Mouse (Mus musculus): Measurements from ENCODE around the gene 4933415F23Rik. TPM values are rescaled to one million over a fixed set of nuclear protein-coding genes. Genes with fewer than 3 reads are reported as not detected.

The 4933415F23Rik gene
- polyA plus RNA-seq, 1 experiment from 2014 or later, result not detected

DNA sequence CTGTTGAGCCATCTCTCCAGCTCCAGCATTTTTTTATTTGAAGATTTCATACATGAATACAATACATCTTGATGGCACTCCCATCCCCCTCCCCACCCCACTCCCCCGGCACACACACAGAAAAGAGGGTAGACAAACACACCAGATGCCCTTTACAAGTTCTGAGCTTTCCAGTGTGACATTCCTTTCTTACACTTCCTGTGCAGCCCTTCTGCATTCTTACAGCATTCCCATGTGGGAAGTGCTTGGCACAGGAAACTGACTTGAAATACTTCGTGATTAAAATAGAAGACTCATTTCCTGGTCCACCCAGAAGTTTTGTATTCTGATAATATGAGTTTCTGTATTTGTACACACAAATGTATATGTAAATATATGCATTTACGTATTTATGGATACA is 15.4 kb upstream of the 4933415F23Rik start:
- H3K4me3 ChIP-seq (ENCODE audit: control insufficient read depth in 1 of 2, insufficient read depth in 1 of 2, low read depth in 1 of 2, low read length in 2 of 2), result no peak overlapping the region
- H3K27me3 ChIP-seq (ENCODE audit: control insufficient read depth, insufficient read depth, low read length), result no peaks in the 10 kb centered on the region
- H3K4me2 ChIP-seq (ENCODE audit: low read length), result no peak overlapping the region
- H3K36me3 ChIP-seq (ENCODE audit: control insufficient read depth, insufficient read depth, low read length), result no peaks in the 10 kb centered on the region
- H3K4me1 ChIP-seq (ENCODE audit: control insufficient read depth in 2 of 2, insufficient read depth in 2 of 2, low read length in 2 of 2), result peaks cover 16 to 45% of the 10 kb centered on the region in 2 experiments
- no peak for ATAC-seq (ENCODE audit: insufficient number of reproducible peaks, insufficient read depth, low FRiP score, low read depth)
- H3K9me3 ChIP-seq (ENCODE audit: control insufficient read depth, low read length), result no peaks in the 10 kb centered on the region
- WGBS, result 33% methylated on average over 3 of the region's 3 CpGs
- no peak overlapping the region for H3K9ac ChIP-seq (ENCODE audit: low read length)
- H3K27ac ChIP-seq (replicated peaks in 1 of 2; ENCODE audit: control insufficient read depth in 1 of 2, insufficient read depth in 1 of 2, low read depth in 2 of 2, low read length in 2 of 2), result peak overlapping the region; percentile 62 to 64; a peak in 3 of 4 replicates

DNA sequence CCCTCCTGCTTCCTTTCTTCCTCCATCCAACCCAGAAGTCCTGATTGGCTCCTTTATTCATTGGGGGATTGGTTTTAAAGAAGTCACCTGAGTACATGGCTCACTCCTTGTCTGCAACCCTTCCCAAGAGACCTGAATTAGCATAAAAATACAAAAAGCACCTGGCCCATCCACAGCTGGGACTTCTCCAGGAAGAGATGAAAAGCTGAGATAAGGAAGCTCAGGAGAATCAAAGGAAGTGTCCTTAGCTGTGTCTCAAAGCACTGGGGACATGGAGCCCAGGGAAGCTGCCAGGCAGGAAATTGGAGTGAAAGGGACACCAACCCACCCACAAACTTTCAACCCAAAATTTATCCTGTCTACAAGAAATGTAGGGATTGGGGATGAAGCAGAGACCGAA is 7.1 kb upstream of the 4933415F23Rik start:
- H3K4me3 ChIP-seq (ENCODE audit: control insufficient read depth in 1 of 2, insufficient read depth in 1 of 2, low read depth in 1 of 2, low read length in 2 of 2), result no peak overlapping the region
- H3K27me3 ChIP-seq (ENCODE audit: control insufficient read depth, insufficient read depth, low read length), result no peaks in the 10 kb centered on the region
- no peaks in the 10 kb centered on the region for H3K36me3 ChIP-seq (ENCODE audit: control insufficient read depth, insufficient read depth, low read length)
- H3K27ac ChIP-seq (replicated peaks in 1 of 2; ENCODE audit: control insufficient read depth in 1 of 2, insufficient read depth in 1 of 2, low read depth in 2 of 2, low read length in 2 of 2), result no peak overlapping the region
- no peak overlapping the region for H3K9ac ChIP-seq (ENCODE audit: low read length)
- WGBS, result 88% methylated on average over 1 of the region's 1 CpGs
- no peaks in the 10 kb centered on the region for H3K9me3 ChIP-seq (ENCODE audit: control insufficient read depth, low read length)
- ATAC-seq (ENCODE audit: insufficient number of reproducible peaks, insufficient read depth, low FRiP score, low read depth), result no peak
- H3K4me2 ChIP-seq (ENCODE audit: low read length), result no peak overlapping the region
- H3K4me1 ChIP-seq (ENCODE audit: control insufficient read depth in 2 of 2, insufficient read depth in 2 of 2, low read length in 2 of 2), result peaks cover 7 to 19% of the 10 kb centered on the region in 2 experiments

DNA sequence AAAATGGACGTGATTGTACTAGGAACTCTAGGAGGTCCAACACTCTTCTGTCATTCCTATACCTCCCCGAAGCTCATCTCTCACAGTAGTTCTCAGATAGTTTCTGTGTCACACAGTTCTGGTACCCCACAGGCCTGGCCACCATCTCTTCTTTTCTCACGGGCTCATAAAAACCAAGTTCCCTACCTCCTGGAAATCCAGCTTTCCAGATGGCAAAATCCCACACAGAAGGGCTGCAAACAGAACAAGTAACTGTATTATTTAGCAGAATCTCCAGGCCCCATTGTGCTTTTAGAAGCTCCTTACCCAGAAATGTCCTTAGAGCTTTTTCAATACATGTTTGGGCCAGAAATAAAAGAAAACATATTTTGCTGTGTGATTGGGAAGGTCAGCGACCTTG is 828 bp upstream of the 4933415F23Rik start:
- H3K27ac ChIP-seq (replicated peaks in 1 of 2; ENCODE audit: control insufficient read depth in 1 of 2, insufficient read depth in 1 of 2, low read depth in 2 of 2, low read length in 2 of 2), result no peak overlapping the region
- no peak overlapping the region for H3K9ac ChIP-seq (ENCODE audit: low read length)
- no peak overlapping the region for H3K4me2 ChIP-seq (ENCODE audit: low read length)
- H3K27me3 ChIP-seq (ENCODE audit: control insufficient read depth, insufficient read depth, low read length), result no peaks in the 10 kb centered on the region
- 78% methylated on average over 4 of the region's 4 CpGs for WGBS
- no peak overlapping the region for H3K4me3 ChIP-seq (ENCODE audit: control insufficient read depth in 1 of 2, insufficient read depth in 1 of 2, low read depth in 1 of 2, low read length in 2 of 2)
- ATAC-seq (ENCODE audit: insufficient number of reproducible peaks, insufficient read depth, low FRiP score, low read depth), result no peak
- no peaks in the 10 kb centered on the region for H3K4me1 ChIP-seq (ENCODE audit: control insufficient read depth in 2 of 2, insufficient read depth in 2 of 2, low read length in 2 of 2)
- no peaks in the 10 kb centered on the region for H3K36me3 ChIP-seq (ENCODE audit: control insufficient read depth, insufficient read depth, low read length)
- no peaks in the 10 kb centered on the region for H3K9me3 ChIP-seq (ENCODE audit: control insufficient read depth, low read length)

DNA sequence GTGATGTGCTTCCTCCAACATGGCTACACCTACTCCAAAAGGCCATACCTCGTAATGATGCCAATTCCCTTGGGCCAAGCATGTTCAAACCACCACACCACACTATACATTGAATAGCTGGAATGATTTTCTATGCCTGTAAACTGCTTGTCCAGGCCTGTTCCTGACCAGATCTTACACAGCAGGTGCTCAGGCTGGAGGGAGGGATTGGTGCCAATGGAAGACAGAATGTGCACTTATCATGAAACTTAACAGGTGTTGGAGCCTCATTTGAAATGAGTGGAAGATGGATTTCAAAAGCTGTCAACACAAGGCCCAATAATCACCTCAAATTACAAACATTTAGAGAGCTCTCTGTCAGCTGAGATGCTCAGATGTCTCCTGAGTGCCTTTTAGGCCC is 2.3 kb downstream of the 4933415F23Rik start:
- no peak overlapping the region for H3K27ac ChIP-seq (replicated peaks in 1 of 2; ENCODE audit: control insufficient read depth in 1 of 2, insufficient read depth in 1 of 2, low read depth in 2 of 2, low read length in 2 of 2)
- no peak for ATAC-seq (ENCODE audit: insufficient number of reproducible peaks, insufficient read depth, low FRiP score, low read depth)
- H3K4me2 ChIP-seq (ENCODE audit: low read length), result no peak overlapping the region
- no peak overlapping the region for H3K4me3 ChIP-seq (ENCODE audit: control insufficient read depth in 1 of 2, insufficient read depth in 1 of 2, low read depth in 1 of 2, low read length in 2 of 2)
- no peaks in the 10 kb centered on the region for H3K9me3 ChIP-seq (ENCODE audit: control insufficient read depth, low read length)
- WGBS, result 60% methylated on average over 1 of the region's 1 CpGs
- H3K4me1 ChIP-seq (ENCODE audit: control insufficient read depth in 2 of 2, insufficient read depth in 2 of 2, low read length in 2 of 2), result no peaks in the 10 kb centered on the region
- no peaks in the 10 kb centered on the region for H3K27me3 ChIP-seq (ENCODE audit: control insufficient read depth, insufficient read depth, low read length)
- no peaks in the 10 kb centered on the region for H3K36me3 ChIP-seq (ENCODE audit: control insufficient read depth, insufficient read depth, low read length)
- no peak overlapping the region for H3K9ac ChIP-seq (ENCODE audit: low read length)

DNA sequence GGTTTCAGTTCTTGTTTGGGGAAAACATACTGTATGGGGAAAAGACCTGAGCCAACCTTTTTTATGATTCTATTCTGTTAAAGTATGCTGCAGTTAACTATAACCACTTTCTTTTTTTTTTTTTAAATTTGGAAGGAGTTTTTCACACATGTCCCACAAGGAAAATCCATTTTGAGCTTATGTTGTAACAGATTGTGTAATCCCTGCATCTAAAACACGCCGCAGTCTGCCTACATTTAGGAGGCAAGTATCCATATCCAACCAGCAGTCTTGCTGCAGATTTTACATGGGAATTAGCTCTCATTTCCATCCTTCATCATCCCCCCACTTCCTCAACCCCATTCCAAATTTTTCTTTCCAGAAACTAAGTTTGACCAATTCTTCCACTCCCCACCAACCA is 3.6 kb downstream of the 4933415F23Rik start:
- Histone ChIP-seq H3K4me3 (ENCODE audit: control insufficient read depth in 1 of 2, insufficient read depth in 1 of 2, low read depth in 1 of 2, low read length in 2 of 2) (no peak overlapping the region), H3K36me3 (ENCODE audit: control insufficient read depth, insufficient read depth, low read length) (no peaks in the 10 kb centered on the region), H3K27me3 (ENCODE audit: control insufficient read depth, insufficient read depth, low read length) (no peaks in the 10 kb centered on the region), H3K27ac (replicated peaks in 1 of 2; ENCODE audit: control insufficient read depth in 1 of 2, insufficient read depth in 1 of 2, low read depth in 2 of 2, low read length in 2 of 2) (no peak overlapping the region), H3K4me2 (ENCODE audit: low read length) (no peak overlapping the region), H3K4me1 (ENCODE audit: control insufficient read depth in 2 of 2, insufficient read depth in 2 of 2, low read length in 2 of 2) (no peaks in the 10 kb centered on the region), H3K9ac (ENCODE audit: low read length) (no peak overlapping the region), H3K9me3 (ENCODE audit: control insufficient read depth, low read length) (no peaks in the 10 kb centered on the region)
- no peak for ATAC-seq (ENCODE audit: insufficient number of reproducible peaks, insufficient read depth, low FRiP score, low read depth)
- WGBS, result 89% methylated on average over 2 of the region's 2 CpGs

DNA sequence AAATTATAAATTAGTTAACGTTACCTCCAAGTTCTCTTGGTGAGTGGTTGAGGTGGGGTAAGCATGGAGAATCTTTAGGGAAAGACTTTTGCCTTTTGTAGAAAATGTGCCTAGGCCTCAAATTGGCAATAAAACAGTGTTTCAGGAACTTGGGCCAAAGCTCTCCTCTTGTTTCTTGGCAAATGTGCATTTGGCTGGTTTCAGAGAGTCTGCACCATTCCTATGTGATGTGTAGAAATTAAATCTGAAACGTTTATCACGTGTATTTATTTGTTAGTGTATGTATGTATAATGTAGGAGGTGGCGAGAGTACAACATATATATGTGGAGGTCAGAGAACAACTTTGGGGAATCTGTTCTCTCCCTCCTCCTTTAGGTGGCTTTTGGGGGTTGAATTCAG is 4.1 kb downstream of the 4933415F23Rik start:
- Histone ChIP-seq H3K36me3 (ENCODE audit: control insufficient read depth, insufficient read depth, low read length) (no peaks in the 10 kb centered on the region), H3K9me3 (ENCODE audit: control insufficient read depth, low read length) (no peaks in the 10 kb centered on the region), H3K9ac (ENCODE audit: low read length) (no peak overlapping the region), H3K27me3 (ENCODE audit: control insufficient read depth, insufficient read depth, low read length) (no peaks in the 10 kb centered on the region), H3K4me2 (ENCODE audit: low read length) (no peak overlapping the region), H3K4me1 (ENCODE audit: control insufficient read depth in 2 of 2, insufficient read depth in 2 of 2, low read length in 2 of 2) (no peaks in the 10 kb centered on the region), H3K4me3 (ENCODE audit: control insufficient read depth in 1 of 2, insufficient read depth in 1 of 2, low read depth in 1 of 2, low read length in 2 of 2) (no peak overlapping the region), H3K27ac (replicated peaks in 1 of 2; ENCODE audit: control insufficient read depth in 1 of 2, insufficient read depth in 1 of 2, low read depth in 2 of 2, low read length in 2 of 2) (no peak overlapping the region)
- WGBS, result 75% methylated on average over 4 of the region's 4 CpGs
- ATAC-seq (ENCODE audit: insufficient number of reproducible peaks, insufficient read depth, low FRiP score, low read depth), result no peak

DNA sequence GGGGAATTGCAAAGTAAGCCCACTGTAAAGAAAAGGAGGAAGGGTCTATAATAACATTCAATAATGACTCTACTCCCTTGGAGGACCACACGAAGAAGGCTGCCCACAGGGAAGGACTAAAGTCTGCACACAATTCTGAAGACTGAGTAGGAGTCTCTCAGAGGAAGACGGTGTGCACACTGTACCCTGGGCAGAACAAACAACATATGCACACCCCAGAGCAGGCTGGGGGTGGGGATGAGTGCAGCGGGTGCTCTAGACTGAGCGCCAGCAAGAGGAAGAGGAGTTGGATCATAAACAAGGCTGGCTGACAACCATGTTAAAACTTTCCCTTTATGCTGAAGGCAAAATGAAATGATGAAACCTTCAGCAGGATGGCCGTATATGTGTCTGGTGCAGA is 34.3 kb downstream of the 4933415F23Rik start:
- H3K9me3 ChIP-seq (ENCODE audit: control insufficient read depth, low read length), result no peaks in the 10 kb centered on the region
- no peak overlapping the region for H3K27ac ChIP-seq (replicated peaks in 1 of 2; ENCODE audit: control insufficient read depth in 1 of 2, insufficient read depth in 1 of 2, low read depth in 2 of 2, low read length in 2 of 2)
- no peak overlapping the region for H3K4me3 ChIP-seq (ENCODE audit: control insufficient read depth in 1 of 2, insufficient read depth in 1 of 2, low read depth in 1 of 2, low read length in 2 of 2)
- no peak for ATAC-seq (ENCODE audit: insufficient number of reproducible peaks, insufficient read depth, low FRiP score, low read depth)
- no peaks in the 10 kb centered on the region for H3K36me3 ChIP-seq (ENCODE audit: control insufficient read depth, insufficient read depth, low read length)
- H3K4me2 ChIP-seq (ENCODE audit: low read length), result no peak overlapping the region
- 82% methylated on average over 5 of the region's 5 CpGs for WGBS
- no peaks in the 10 kb centered on the region for H3K27me3 ChIP-seq (ENCODE audit: control insufficient read depth, insufficient read depth, low read length)
- no peaks in the 10 kb centered on the region for H3K4me1 ChIP-seq (ENCODE audit: control insufficient read depth in 2 of 2, insufficient read depth in 2 of 2, low read length in 2 of 2)
- no peak overlapping the region for H3K9ac ChIP-seq (ENCODE audit: low read length)

DNA sequence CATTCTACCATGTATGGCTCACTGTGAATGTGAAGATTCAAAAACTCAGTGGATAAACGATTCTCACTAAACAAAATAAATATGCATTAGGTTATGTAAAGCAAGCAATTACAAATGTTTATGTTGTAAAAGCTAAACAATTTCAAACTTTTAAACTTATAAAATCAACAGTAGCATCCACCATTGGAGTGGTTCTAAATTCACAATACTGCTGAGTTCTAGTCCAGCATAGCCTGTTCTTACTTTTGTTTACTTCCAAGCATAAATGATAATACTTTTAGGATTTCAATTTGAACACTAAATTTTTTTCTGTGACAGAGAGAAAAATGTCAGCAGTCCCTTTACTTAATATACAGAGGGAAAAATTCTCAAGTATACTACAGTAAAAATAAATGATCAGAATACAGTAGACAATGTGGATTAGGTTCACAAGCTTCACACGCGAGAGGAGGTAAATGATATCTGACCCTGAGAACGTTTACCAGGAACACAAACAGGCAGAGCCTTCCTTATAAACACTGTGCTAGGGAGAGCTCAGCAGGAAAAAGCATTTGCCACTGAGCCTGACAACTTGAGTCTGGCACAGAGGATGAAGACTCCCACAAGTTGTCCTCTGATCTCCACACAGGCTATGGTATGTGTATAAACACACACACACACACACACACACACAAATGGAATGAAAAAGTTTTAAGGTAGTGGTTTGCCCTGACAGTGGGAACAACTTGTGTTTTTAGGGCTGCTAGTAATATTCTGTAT is 37.2 kb downstream of the 4933415F23Rik start:
- Histone ChIP-seq H3K36me3 (ENCODE audit: control insufficient read depth, insufficient read depth, low read length) (no peaks in the 10 kb centered on the region), H3K27me3 (ENCODE audit: control insufficient read depth, insufficient read depth, low read length) (no peaks in the 10 kb centered on the region), H3K4me2 (ENCODE audit: low read length) (no peak overlapping the region), H3K9ac (ENCODE audit: low read length) (no peak overlapping the region), H3K4me1 (ENCODE audit: control insufficient read depth in 2 of 2, insufficient read depth in 2 of 2, low read length in 2 of 2) (no peaks in the 10 kb centered on the region), H3K4me3 (ENCODE audit: control insufficient read depth in 1 of 2, insufficient read depth in 1 of 2, low read depth in 1 of 2, low read length in 2 of 2) (no peak overlapping the region), H3K27ac (replicated peaks in 1 of 2; ENCODE audit: control insufficient read depth in 1 of 2, insufficient read depth in 1 of 2, low read depth in 2 of 2, low read length in 2 of 2) (no peak overlapping the region), H3K9me3 (ENCODE audit: control insufficient read depth, low read length) (no peaks in the 10 kb centered on the region)
- 56% methylated on average over 4 of the region's 4 CpGs for WGBS
- ATAC-seq (ENCODE audit: insufficient number of reproducible peaks, insufficient read depth, low FRiP score, low read depth), result no peak

All from heart, embryonic 14.5 days (tissue).